In the genomic region with DNA sequence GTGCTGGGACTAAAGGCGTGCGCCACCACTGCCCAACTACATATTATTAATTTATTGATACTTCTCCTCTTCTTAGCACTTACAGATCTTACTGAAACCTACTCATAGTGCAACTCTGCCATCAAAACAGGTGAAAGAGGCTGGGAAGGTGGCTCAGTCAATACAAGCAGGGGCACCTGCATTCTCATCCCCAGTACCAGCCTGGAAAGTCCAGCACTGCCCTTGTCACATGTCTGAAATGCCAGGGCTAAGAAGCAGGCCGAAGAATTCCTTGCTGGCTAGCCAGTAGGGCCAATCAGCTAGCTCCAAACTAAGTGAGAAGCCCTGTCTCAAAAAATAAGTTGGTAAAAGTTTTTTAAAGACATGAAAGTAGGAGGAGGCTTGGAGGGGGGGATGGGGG, we compare ENCODE assay signal across 14 mouse cellular contexts. TPM values are rescaled to one million over a fixed set of nuclear protein-coding genes. Genes with fewer than 3 reads are reported as not detected.
A peak's percentile ranks its signal among the peaks of the same experiment; 100 is the strongest.
DNase-seq lines count a peak whose midpoint lies in the region; ATAC-seq and TF ChIP-seq lines count a peak whose summit lies in the region.
"Had no signal": no experiment of that assay in that cellular context is flagged by ENCODE, and none has a peak within 500 bp of the region (broad histone marks: within the 10 kb centered on the region; RNA-seq: fewer than 3 reads in every experiment).

No protein-coding gene starts in this region.

- H3K36me3 ChIP-seq in spleen, adult 2 months (ENCODE audit: control insufficient read depth, insufficient read depth, low read length): no peaks in the 10 kb centered on the region
- H3K36me3 ChIP-seq in liver, embryonic 14.5 days (replicated peaks; ENCODE audit: control insufficient read depth, insufficient read depth, low read depth): no peaks in the 10 kb centered on the region
- H3K36me3 ChIP-seq in forebrain, embryonic 11.5 days (ENCODE audit: control insufficient read depth, insufficient read depth, low read length): no peaks in the 10 kb centered on the region
- H3K36me3 ChIP-seq: embryonic facial prominence, embryonic 12.5 days had no signal

- H3K27me3 ChIP-seq in spleen, adult 2 months (ENCODE audit: control insufficient read depth, insufficient read depth, low read length): no peaks in the 10 kb centered on the region
- no peaks in the 10 kb centered on the region for H3K27me3 ChIP-seq in liver, embryonic 14.5 days (ENCODE audit: control insufficient read depth, insufficient read depth, low read length)
- H3K27me3 ChIP-seq in forebrain, embryonic 11.5 days (ENCODE audit: control insufficient read depth, insufficient read depth, low read length): no peaks in the 10 kb centered on the region
- H3K27me3 ChIP-seq: embryonic facial prominence, embryonic 12.5 days; forebrain, embryonic 13.5 days had no signal

- peak overlapping the region; percentile 35; the same call in 1 of the 2 replicates for H3K9ac ChIP-seq in liver, embryonic 14.5 days (replicated peaks)
- H3K9ac ChIP-seq in forebrain, embryonic 11.5 days (ENCODE audit: low read length): no peak overlapping the region
- H3K9ac ChIP-seq: embryonic facial prominence, embryonic 12.5 days; forebrain, embryonic 13.5 days had no signal

- TF ChIP-seq POLR2A in spleen, adult 2 months (IDR thresholded peaks at IDR 0.05; ENCODE audit: low read depth, low read length): no peak

- intact Hi-C loops in gastrocnemius, adult 2 months (cut with DNase I): loop anchor here (2.0 to 5.0 kb wide), 2 partner anchors 45 to 61 kb away; a partner anchor contains a TSS
- intact Hi-C loops in gastrocnemius, postnatal 14 days (cut with DNase I; ENCODE audit: low total_unique reads): loop anchor here (2.0 kb wide), 1 partner anchor 59 kb away; no protein-coding TSS in a partner anchor

- no peak for TF ChIP-seq CTCF in gastrocnemius, adult 2 months (IDR thresholded peaks at IDR 0.05)
- TF ChIP-seq CTCF in spleen, adult 2 months (IDR thresholded peaks at IDR 0.05; ENCODE audit: extremely low read depth, insufficient read depth, insufficient read length, insufficient replicate concordance): no peak
- TF ChIP-seq CTCF in liver, embryonic 14.5 days (IDR thresholded peaks at IDR 0.05; ENCODE audit: low read depth): no peak

- no peaks in the 10 kb centered on the region for H3K9me3 ChIP-seq in liver, embryonic 14.5 days (ENCODE audit: control insufficient read depth, low read length)
- H3K9me3 ChIP-seq in forebrain, embryonic 11.5 days (ENCODE audit: control insufficient read depth, low read length): no peaks in the 10 kb centered on the region
- H3K9me3 ChIP-seq: embryonic facial prominence, embryonic 12.5 days; forebrain, embryonic 13.5 days had no signal

- 79% methylated on average over 3 of the region's 3 CpGs for WGBS in spleen, adult 2 months
- 83% methylated on average over 3 of the region's 3 CpGs for WGBS in liver, embryonic 14.5 days (ENCODE audit: insufficient replicate concordance)
- 92% methylated on average over 3 of the region's 3 CpGs for WGBS in forebrain, embryonic 11.5 days

- no peak for ATAC-seq in liver, embryonic 14.5 days (ENCODE audit: insufficient read depth)
- ATAC-seq in forebrain, embryonic 11.5 days (replicated peaks; ENCODE audit: low FRiP score): no peak
- ATAC-seq: forebrain, embryonic 13.5 days had no signal

- H3K4me3 ChIP-seq in gastrocnemius, adult 2 months: no peak overlapping the region
- H3K4me3 ChIP-seq in spleen, adult 2 months (ENCODE audit: extremely low read depth, insufficient read depth, insufficient read length): no peak overlapping the region
- H3K4me3 ChIP-seq in liver, embryonic 14.5 days (ENCODE audit: insufficient read depth in 1 of 2, low read depth in 2 of 2, low read length in 2 of 2): no peak overlapping the region
- H3K4me3 ChIP-seq in forebrain, embryonic 11.5 days (ENCODE audit: low read depth, low read length): no peak overlapping the region
- H3K4me3 ChIP-seq: embryonic facial prominence, embryonic 12.5 days; forebrain, embryonic 13.5 days had no signal

- peak overlapping the region; percentile 96 for H3K27ac ChIP-seq in gastrocnemius, adult 2 months
- H3K27ac ChIP-seq in spleen, adult 2 months (ENCODE audit: insufficient read depth, low read length): peak overlapping the region; percentile 45
- peak overlapping the region; percentile 94 for H3K27ac ChIP-seq in liver, embryonic 14.5 days
- no peak overlapping the region for H3K27ac ChIP-seq in forebrain, embryonic 11.5 days (ENCODE audit: low read depth, low read length)
- H3K27ac ChIP-seq: embryonic facial prominence, embryonic 12.5 days; forebrain, embryonic 13.5 days had no signal

- H3K4me1 ChIP-seq in spleen, adult 2 months (ENCODE audit: control insufficient read depth, insufficient read depth, insufficient read length): peaks cover 7% of the 10 kb centered on the region; the same call in 1 of the 2 replicates
- peaks cover 33 to 42% of the 10 kb centered on the region in 2 experiments for H3K4me1 ChIP-seq in liver, embryonic 14.5 days (replicated peaks; ENCODE audit: control insufficient read depth in 2 of 2, insufficient read depth in 2 of 2, low read length in 1 of 2)
- no peaks in the 10 kb centered on the region for H3K4me1 ChIP-seq in forebrain, embryonic 11.5 days (replicated peaks; ENCODE audit: control insufficient read depth, insufficient read depth, low read length)

- no peak overlapping the region for H3K4me2 ChIP-seq in liver, embryonic 14.5 days (ENCODE audit: low read depth)
- no peak overlapping the region for H3K4me2 ChIP-seq in forebrain, embryonic 11.5 days (ENCODE audit: low read depth, low read length, severe bottlenecking)
- H3K4me2 ChIP-seq: embryonic facial prominence, embryonic 12.5 days; forebrain, embryonic 13.5 days had no signal

- DNase-seq in gastrocnemius, adult 2 months: no peak
- no peak for DNase-seq in gastrocnemius, postnatal 14 days
- no peak for DNase-seq in spleen, adult 2 months (ENCODE audit: low read depth in 1 of 2, low spot score in 2 of 2)
- DNase-seq in spleen, adult 12 weeks (ENCODE audit: low spot score): no peak
- no peak for DNase-seq in liver, embryonic 14.5 days (ENCODE audit: low read depth in 3 of 3, low spot score in 3 of 3)
- no peak for DNase-seq in forebrain, embryonic 11.5 days (ENCODE audit: low spot score)
- no peak for DNase-seq in urinary bladder, postnatal 14 days (ENCODE audit: low spot score)
- DNase-seq in urinary bladder, postnatal 36 days (ENCODE audit: low spot score in 2 of 2): no peak

- TF ChIP-seq EP300 in liver, embryonic 14.5 days (IDR thresholded peaks at IDR 0.05; ENCODE audit: low read depth): 0 out of 2 replicates have a peak, but pooled peaks have one; percentile 0

RNA-seq across cellular contexts. Expression of a gene that starts 2.2 kb away (rescaled TPM):
- 100 to 1,000 TPM; 129 to 133 TPM for total RNA-seq in gastrocnemius, adult 2 months (2021)
- total RNA-seq in gastrocnemius, postnatal 14 days (2021): 10 to 100 TPM; 76.5 to 87.8 TPM
- polyA plus RNA-seq in spleen, adult 2 months (2012; rRNA removed): 73.4 and 77.6 TPM in 2 replicates
- 25.4 and 30.9 TPM in 2 replicates for polyA plus RNA-seq in liver, embryonic 14.5 days (2012; rRNA removed)
- polyA plus RNA-seq in liver, embryonic 14.5 days (2014; fragmentation: Nextera tagmentation; extraction: Ambion mirVana): 47.5 and 51.2 TPM in 2 replicates
- polyA plus RNA-seq in forebrain, embryonic 11.5 days (2014; fragmentation: Nextera tagmentation; extraction: Ambion mirVana): 74.2 and 74.6 TPM in 2 replicates

RNA-seq across cellular contexts. Expression of a gene that starts 2.6 kb away (rescaled TPM):
- not detected for total RNA-seq in gastrocnemius, adult 2 months (2021)
- total RNA-seq in gastrocnemius, postnatal 14 days (2021): not detected
- 5.6 and 6.3 TPM in 2 replicates for polyA plus RNA-seq in spleen, adult 2 months (2012; rRNA removed)
- 0.95 and 1.3 TPM in 2 replicates for polyA plus RNA-seq in liver, embryonic 14.5 days (2012; rRNA removed)
- 1.8 and 2.1 TPM in 2 replicates for polyA plus RNA-seq in liver, embryonic 14.5 days (2014; fragmentation: Nextera tagmentation; extraction: Ambion mirVana)
- polyA plus RNA-seq in forebrain, embryonic 11.5 days (2014; fragmentation: Nextera tagmentation; extraction: Ambion mirVana): 0.71 TPM in 1 of 2 replicates, not detected in the other
- total RNA-seq: gastrocnemius, adult 8-10 months; left cerebral cortex, adult 18-20 months had no signal
- polyA plus RNA-seq: embryonic facial prominence, embryonic 12.5 days; forebrain, embryonic 13.5 days; heart, embryonic 14.5 days had no signal

RNA-seq across cellular contexts. Expression of a gene that starts 17.5 kb away (rescaled TPM):
- 1 to 10 TPM; 3.5 to 4.2 TPM for total RNA-seq in gastrocnemius, adult 2 months (2021)
- total RNA-seq in gastrocnemius, postnatal 14 days (2021): 10 to 100 TPM; 11.5 to 13.8 TPM
- polyA plus RNA-seq in spleen, adult 2 months (2012; rRNA removed): 47.9 and 53.3 TPM in 2 replicates
- polyA plus RNA-seq in liver, embryonic 14.5 days (2012; rRNA removed): 19.6 and 21.9 TPM in 2 replicates
- polyA plus RNA-seq in liver, embryonic 14.5 days (2014; fragmentation: Nextera tagmentation; extraction: Ambion mirVana): 15.6 and 20.6 TPM in 2 replicates
- polyA plus RNA-seq in forebrain, embryonic 11.5 days (2014; fragmentation: Nextera tagmentation; extraction: Ambion mirVana): 16.2 and 17.8 TPM in 2 replicates

RNA-seq across cellular contexts. Expression of a gene that starts 17.8 kb away (rescaled TPM):
- total RNA-seq in gastrocnemius, adult 2 months (2021): 100 to 1,000 TPM; 282 to 334 TPM
- 100 to 1,000 TPM; 415 to 455 TPM for total RNA-seq in gastrocnemius, postnatal 14 days (2021)
- 1.4 and 1.5 TPM in 2 replicates for polyA plus RNA-seq in spleen, adult 2 months (2012; rRNA removed)
- polyA plus RNA-seq in liver, embryonic 14.5 days (2012; rRNA removed): 0.19 and 0.38 TPM in 2 replicates
- polyA plus RNA-seq in liver, embryonic 14.5 days (2014; fragmentation: Nextera tagmentation; extraction: Ambion mirVana): 0.37 and 0.58 TPM in 2 replicates
- not detected in 2 replicates for polyA plus RNA-seq in forebrain, embryonic 11.5 days (2014; fragmentation: Nextera tagmentation; extraction: Ambion mirVana)
- total RNA-seq: left cerebral cortex, adult 18-20 months; neutrophil, adult 5-6 weeks had no signal
- polyA plus RNA-seq: forebrain, embryonic 13.5 days had no signal

RNA-seq across cellular contexts. Expression of a gene that starts 20.3 kb away (rescaled TPM):
- 10 to 100 TPM; 53.3 to 75.5 TPM for total RNA-seq in gastrocnemius, adult 2 months (2021)
- 10 to 100 TPM; 48.3 to 49.7 TPM for total RNA-seq in gastrocnemius, postnatal 14 days (2021)
- polyA plus RNA-seq in spleen, adult 2 months (2012; rRNA removed): 101 and 118 TPM in 2 replicates
- 32.0 and 51.1 TPM in 2 replicates for polyA plus RNA-seq in liver, embryonic 14.5 days (2012; rRNA removed)
- 99.9 and 103 TPM in 2 replicates for polyA plus RNA-seq in liver, embryonic 14.5 days (2014; fragmentation: Nextera tagmentation; extraction: Ambion mirVana)
- 100 and 105 TPM in 2 replicates for polyA plus RNA-seq in forebrain, embryonic 11.5 days (2014; fragmentation: Nextera tagmentation; extraction: Ambion mirVana)
